Mouse (Mus musculus) telencephalon, adult 2 months (tissue): Measurements from ENCODE around the gene Cd44.

Experiments used
- DNase-seq: peaks from one replicate; pipeline ENCODE4 v3.0.0-alpha.2; 2011; ENCODE audit warnings: low read depth, low spot score

Cd44 gene

DNA sequence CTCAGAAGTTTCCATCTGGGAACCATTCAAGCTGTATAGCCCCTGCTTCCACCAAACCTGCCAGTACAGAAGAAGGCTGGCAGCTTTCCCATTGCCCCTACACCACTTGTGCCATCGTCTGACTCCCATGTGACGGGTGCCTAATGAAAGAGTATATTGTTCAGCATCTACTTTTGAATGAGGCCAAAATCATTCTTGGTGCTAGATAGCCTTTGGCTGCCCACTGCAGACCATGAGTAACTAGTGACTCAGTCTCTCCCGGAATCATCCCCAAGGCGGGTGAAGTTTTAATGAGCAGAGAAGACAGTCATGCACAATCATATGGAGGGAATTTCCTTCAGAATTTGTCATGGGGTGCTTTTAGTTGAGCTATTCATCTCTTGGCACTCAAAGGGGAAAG is 28.3 kb downstream of the Cd44 start:
- no peak for DNase-seq

DNA sequence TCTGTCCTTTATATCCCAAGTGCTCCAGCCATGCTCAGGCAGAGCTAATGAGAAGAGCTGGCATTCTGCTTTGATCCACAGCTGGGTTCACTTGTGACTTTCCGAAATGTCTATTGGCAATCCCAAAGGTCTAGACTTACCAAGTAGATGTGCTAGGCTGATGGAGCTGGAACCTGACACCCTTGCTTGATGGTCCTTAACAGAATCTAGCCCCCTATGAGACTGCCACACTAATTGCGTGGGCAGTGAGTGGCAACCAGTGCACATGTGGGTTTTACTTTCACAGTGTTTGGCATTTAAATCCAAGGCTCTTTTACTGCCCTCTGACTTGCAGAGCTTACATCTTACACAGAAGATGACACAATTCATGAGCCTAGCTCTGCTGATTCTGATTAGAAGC is 29.0 kb downstream of the Cd44 start:
- DNase-seq = no peak

DNA sequence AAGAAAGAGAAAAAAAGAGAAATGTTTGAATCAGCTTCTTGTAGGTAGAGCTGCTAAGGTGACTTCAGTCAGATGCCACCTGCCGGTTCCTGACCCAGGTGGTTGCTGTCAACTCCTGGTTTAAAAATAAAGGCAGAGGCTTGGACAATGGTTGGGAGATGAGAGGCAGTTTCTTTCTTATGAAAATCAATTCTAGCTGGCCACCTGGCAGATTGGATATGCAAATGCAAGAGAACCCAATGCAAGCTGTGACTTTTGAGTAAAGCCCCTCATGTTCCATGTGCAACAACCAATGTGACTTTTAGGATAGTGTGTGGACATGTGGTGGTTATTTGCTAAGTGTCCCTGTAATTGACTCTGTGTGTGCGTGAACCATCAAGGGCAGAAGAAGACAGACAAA is 33.0 kb downstream of the Cd44 start:
- no peak for DNase-seq

DNA sequence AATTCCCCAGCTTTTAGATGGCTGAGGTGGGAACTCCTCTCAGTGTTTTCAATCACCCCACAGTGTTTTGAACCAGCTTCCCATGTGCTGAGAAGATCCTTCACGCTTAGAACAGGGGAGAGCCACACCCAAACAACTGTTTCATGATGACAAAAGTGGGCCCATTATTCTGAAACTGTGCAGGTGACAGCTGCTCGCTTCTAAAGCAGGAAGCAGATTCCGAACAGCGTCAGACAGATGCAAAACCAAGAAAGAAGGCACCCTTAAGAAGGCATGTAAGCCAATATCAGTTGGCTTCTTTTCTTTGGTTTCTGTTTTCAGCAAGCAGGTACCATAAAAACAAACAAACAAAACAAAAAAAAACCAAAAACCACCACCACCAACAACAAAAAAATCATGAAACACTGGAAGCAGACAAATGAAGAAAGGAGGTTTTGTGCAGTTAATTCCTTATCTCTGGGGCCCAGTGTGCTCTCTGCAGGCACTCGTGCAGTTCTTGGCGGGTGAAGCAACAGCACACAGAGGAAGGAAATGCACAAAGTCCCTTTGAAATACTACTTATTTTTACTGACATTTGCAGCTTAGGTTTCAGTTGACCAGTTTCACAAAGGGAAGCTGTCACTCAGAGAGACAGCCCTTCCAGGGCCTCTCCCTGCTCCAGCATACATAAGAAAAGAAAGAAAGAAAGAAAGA is 33.9 kb downstream of the Cd44 start:
- DNase-seq = no peak

DNA sequence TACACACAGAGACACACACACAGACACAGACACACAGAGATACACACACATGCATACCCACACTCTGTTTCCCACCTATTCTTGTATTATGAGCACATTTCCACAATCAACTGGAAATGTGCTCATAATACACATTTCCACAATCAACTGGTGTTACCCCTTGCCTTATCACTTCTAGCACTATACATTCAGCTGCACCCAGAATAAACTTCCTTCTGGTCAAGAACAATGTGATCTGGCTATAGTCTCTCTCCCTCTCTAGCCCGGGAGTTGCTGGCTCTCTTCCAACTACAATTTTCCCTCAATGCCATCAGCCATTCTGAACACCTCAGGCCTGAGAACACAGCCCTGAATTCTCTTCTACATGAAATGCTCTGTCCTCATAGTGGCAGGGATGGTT is 34.9 kb downstream of the Cd44 start:
- no peak for DNase-seq

DNA sequence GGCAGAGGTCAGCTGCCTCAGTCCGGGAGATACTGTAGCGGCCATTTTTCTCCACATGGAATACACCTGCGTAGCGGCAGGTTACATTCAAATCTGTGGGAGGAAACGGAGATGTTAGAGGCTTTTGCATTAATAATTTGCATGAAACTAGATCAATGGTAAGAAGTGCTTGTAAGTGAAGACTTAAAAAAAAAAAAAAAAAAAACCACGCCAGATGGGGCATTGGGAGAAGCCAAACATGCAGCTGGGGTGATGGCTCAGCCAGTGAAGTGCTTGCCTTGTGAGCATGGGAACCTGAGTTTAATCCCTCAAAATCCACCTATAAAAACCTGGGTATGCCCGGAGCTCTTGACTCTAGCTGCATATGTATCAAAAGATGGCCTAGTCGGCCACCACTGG is 36.1 kb downstream of the Cd44 start:
- no peak for DNase-seq

DNA sequence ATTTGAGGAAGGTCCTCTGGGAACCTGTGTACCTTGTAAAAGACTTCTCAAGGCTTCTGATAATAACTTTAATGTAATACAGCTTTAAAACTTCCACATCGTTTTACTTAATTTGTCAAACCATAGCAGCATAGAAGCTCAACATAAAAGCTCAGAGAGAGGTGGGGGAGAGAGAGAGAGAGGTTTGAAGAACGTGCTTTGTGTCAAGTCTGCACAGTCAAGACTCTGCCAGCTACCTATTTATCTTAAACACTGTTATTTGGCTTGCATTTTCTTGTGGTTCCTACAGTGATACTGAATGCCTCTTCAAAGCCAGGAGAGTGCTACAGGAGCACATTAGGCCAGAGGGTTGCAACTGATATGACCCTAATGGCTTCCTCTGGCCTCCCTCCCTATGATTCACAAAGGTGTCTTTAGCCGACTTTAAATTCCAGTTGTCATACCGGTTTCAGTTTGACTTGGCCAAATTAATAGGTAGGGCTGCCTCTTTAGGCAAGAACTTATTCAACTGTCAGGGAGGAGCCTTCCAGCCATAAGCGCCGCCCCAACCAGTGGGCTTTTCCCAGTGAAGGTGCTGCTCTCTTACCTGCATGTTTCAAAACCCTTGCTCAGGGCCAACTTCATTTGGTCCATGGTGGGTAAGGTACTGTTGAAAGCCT is 36.6 kb downstream of the Cd44 start:
- DNase-seq = no peak

DNA sequence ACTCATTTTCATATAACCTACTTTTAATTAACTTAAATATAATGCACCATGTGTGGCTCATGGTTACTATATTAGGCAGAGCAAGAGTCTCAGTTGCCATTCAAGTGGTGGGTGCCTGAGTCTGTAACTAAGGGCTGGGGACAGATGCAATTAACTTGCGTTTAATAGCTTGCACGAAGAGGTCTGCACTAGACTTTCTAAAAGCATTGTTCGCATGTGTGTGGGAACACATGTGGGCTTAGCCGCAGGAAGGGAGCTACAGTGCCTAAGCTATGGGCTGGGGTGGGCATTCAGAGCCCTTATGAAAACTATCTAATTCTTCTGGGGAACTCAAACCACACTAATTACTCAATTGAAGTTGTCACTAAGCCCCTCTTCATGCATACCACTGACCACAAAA is 37.4 kb downstream of the Cd44 start:
- DNase-seq = no peak

DNA sequence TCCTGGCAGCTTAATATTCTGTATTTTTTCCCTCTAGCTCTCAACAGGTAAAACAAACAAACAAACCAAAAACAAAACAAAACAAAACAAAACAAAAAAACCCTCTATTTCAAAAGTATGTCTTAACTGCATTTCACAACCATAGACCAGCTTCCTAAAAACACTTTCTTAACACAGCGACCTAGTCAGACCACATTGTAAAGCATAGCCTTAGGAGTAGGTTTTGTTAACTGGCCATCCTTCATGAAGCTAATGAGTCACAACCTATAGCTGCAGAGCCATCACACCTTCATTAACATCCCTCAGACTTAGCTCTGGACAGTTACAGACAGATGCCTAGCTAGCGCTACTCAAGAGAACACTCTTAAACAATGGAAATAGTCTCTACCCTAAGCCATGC is 37.9 kb downstream of the Cd44 start:
- DNase-seq = no peak

DNA sequence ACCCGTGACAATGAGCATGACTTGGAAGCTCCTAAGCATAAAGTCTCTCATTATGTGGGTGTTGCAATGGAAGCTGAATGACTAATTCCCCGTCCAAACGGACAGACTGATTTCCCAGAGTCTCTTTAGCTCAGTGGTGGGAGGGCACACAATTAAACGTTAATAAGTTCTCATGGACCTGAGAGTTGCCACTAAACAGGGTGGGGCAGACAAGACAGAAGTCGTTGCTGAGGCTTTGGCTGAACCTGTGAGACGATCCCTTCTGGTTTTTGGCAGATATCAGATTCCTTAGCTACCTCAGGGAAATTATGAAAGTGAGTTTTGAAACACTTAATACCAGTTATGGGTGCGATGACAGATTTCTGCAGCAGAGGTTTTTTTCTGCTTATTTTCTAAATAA is 38.8 kb downstream of the Cd44 start:
- no peak for DNase-seq

DNA sequence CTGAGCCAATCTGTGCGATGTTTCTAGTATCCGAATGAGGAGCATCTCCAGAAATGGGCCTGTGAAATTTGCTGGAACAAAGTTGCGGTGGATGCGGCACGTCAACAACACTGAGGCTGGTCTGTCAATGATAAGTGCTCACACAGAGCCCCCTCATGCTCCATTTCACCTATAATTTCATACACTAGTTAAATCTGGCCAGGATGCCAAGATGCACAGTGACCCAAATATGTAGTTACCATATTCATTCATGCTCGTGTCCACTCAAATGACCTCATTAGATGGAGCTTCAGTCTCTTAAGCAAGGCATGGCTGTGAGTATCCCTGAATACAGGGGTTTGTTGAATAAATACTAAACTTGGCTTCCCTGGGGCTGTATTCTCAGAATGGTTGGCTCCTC is 43.2 kb downstream of the Cd44 start:
- DNase-seq = no peak

DNA sequence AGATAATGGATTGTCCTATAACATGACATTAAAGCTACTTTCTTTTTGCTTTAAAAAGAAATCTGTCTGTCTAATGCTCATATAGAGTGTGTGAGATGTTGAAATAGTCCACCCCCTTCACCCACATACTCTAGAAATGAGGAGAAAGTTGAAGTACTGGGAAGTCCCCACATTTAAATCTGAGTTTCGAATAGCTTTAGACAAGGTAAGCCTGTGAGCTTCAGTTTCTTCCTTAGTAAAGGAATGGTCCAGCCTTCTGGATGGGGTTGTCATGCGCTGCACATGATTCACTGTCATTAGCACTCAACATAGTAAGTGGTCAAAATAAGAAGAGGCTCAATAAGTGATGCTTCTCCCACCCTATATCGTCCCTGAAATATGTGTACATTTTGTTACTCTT is 48.2 kb downstream of the Cd44 start:
- no peak for DNase-seq

DNA sequence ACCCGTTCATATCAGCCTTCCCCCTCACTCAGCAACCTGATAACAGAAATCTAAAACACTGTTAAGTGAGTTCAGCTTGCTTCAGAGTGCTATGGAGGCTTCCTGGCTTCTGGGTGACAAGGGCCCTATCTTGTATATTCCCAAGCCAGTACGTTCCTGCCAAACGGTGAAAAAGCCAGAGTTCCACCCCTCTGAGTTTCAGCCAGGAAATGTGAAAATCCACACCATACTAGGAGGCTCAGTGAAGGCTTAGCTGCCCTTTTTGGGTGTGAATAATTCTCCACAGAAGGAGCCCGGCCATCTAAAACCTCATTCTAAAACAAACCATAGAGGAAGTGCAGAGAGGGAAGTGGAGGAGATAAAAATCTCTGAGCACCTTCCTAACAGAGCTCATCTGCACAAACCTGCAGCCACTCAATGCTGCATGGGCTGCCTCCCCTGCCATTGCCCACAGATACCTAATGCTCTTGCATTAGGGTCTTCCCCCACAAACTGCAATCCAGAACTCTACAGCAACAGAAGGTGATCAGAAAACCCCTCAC is 49.5 kb downstream of the Cd44 start:
- no peak for DNase-seq

DNA sequence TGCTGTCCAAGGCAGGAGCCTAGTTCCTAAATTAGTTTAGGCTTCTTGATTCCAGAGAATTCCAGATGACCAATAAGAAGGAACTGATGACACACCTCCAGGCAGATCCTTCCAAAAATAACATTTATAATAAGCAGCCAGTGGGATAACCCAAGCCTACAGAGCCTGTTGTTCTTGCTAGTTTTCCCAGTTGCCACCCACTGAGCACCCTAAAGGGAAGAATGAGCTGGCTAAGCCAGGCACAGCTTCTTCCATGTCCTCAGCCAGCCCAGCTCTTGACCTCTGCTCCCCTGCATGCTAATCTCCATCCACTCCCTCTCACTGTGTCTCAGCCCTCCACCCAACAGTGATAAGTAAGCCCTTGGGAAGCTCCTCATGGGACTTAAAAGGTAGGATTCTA is 51.4 kb downstream of the Cd44 start:
- no peak for DNase-seq

DNA sequence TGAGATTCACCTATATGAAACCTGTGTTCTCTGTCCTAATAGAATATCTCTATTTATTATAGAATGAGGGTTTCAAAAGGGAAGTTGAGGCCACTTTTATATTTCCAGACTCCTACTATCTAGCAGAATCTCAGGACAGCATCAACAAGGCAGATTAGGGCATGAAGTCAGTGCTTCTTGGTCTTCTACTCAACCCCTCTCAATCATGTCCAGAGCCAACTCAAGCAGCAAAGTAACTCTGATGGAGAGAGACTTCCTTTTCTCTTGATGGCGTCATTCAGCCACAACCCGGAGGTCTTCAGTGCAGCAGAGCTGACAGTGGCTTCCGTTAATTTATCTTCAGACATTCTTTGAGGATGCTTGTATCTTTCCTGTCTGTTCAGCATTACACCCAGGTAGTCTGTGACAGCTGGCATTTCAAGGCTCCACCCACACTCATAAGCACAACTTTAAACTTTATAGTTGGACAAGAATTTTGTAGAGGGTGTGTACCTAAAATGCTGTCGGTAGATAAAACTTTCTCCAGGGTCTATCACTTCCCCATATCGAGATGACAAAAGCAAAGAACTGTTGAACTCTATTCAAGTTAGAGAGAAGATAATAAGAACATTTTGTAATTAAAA is 52.5 kb downstream of the Cd44 start:
- DNase-seq = no peak

DNA sequence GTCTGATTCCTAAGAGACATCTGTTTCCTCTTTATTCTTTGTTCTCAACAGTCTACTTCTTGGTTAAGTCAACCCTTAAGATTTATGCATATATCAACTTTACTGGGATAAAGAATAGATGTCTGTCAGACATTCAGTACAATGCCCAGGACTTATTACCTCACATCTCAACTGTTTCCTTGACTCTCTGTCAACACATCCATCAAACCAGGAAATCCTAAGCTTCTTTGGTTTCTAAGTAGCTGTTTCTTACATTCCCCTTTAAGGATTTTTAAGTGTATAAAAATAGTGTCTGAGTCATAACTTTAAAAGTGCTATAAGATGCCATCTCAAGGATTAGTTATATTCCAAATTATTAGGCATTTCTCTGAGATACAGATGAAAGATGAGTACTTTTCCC is 60.2 kb downstream of the Cd44 start:
- no peak for DNase-seq

DNA sequence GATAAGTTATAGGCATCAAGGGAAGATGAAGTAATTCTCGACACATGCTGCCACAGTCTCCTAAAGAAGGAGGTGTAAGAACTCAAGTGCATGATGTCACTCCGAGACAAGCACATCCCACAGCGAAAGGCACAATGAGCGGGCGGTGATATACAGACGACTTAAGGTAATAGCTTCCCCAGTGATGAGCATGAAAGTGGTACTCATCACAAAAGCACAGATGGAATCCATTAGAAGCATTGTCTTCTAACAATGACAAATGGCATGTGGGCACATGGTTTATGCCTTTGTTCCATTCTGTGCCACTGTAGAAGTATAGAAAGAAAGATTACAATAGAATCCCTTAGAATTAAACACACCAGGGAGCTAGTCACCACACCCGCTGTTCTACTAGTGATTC is 63.3 kb downstream of the Cd44 start:
- DNase-seq = peak; percentile 41

DNA sequence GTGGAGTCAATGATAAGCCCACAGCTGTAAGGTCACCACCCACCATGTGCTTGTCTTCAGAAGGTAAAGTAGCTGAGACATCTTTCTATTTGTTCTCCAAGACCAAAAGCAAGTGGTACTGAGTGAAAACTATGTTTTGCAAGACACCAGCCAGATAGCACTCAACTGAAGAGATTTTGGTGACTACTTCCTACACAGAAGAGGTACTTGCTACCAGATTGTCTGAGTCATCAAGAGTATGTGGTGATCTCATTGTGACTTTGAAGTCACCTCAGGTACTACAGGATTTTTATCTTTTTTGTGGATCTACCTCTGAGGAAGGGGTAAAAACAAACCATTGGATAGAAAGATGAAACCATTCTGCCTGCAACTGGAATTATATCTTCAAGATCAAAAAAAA is 69.9 kb downstream of the Cd44 start:
- no peak for DNase-seq

DNA sequence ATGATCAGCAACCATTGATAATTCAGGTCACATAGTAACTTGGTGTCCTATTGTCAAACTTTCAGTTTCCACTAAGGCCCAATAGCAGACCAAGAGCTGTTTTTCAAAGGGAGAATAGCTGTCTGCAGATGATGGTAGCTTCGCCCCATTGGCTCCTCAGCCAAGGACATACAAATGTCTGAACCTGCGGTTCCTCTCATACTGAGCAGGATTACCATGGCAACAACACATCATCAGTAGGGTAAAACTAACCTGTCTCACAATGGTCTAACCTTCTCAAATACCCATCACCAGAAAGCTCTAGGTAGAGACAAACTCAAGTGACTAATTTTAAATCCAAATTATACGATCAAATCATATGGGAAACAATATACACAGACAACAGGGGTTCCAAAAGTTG is 72.3 kb downstream of the Cd44 start:
- no peak for DNase-seq

DNA sequence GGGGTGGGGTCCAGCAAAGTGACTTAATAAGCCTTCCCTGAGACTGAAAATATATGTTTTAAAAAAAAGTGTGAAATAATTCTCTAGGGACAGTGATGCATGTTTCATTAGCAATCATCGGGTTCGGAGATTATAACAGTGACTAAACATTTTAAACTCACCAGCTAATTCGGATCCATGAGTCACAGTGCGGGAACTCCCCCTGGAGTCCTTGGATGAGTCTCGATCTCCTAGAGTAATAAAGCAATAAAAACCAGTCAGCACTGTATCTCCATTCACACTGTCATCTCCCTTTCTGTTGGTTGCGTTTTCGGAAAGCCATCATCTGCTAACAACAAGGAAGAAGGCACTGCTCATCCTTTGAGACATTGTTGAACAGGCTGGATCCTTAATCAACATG is 73.1 kb downstream of the Cd44 start:
- no peak for DNase-seq

DNA sequence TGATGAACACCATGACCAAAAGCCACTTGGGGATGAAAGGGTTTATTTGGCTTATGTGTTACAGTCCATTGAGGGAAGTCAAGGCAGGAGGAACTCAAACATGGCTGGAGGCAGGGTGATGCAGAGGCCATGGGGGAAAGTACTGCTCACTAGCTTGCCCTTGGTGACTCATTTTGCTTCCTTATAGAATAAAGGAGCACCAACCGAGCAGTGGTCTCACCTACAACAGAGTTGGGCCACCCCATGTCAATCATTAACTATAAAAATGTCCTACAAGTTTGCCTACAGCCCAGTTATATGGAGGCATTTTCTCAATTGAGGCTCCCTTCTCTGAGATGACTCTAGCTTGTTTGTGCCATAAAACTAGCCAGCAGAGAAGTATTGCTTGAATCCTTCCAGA is 73.6 kb downstream of the Cd44 start:
- DNase-seq = no peak

DNA sequence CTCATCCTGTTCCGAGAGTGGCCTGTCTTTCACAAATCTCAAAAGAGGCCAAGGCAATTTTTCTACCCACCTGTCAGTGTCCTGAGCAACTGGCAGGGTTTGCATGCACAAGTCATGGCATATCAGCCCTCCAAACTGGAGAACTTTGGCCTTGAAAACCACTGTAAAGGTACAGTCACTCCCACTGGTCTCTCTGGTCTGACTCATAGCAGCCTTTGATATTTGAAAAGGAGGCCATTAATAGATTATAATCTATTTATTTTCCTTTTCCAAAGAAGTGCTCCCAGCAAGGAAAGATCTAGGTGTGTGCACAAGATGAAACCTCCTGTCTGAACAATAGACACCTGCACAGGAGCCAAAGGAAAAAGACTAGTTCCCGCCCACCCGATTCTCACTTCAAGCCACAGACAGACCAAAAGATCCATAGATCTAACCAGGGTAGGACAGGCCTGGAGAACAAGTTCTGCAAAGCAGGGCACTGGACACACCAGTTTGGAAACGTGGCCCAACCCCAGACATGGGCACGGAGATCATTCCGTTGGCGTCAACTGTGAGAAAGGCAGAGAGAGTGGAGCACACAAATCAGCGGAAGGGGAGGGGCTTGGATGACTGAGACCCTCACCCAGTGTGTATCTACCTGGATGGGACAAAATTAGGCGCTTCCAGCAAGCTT is 75.4 kb downstream of the Cd44 start:
- no peak for DNase-seq

DNA sequence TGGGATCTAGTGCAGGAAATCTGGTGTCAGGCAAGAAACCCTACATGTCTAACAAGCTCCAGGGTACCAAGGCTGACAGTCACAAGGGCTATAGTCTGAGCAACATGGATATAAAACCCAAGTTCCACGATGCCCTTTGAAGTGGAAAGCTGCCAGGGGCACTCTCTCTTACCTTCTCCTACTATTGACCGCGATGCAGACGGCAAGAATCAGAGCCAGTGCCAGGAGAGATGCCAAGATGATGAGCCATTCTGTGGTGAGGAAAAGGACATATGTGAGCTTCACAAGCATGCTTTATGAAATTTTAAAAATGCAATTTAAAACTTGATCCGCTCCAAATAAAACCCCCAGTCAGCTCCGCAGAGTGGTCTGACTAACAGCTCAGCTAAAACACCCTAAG is 79.4 kb downstream of the Cd44 start:
- peak; percentile 22 for DNase-seq
